Mouse (Mus musculus) cortical plate, adult 2 months (tissue): ENCODE data around the gene Ptprcap.

Experiments used
- CTCF ChIP-seq: fragments of 200-500 bp; IDR thresholded peaks from 2 replicates; pipeline ENCODE4 v1.5.1; 2011; ENCODE audit warnings: mild to moderate bottlenecking, control low read depth, low read length; ENCODE audit not compliant: insufficient read depth; ENCODE audit errors: extremely low read depth
- POLR2A ChIP-seq: fragments of 200-500 bp; IDR thresholded peaks from 2 replicates; pipeline ENCODE4 v1.6.1; 2011; ENCODE audit warnings: mild to moderate bottlenecking, low read length, control low read depth; ENCODE audit not compliant: insufficient read depth; ENCODE audit errors: extremely low read depth

DNA sequence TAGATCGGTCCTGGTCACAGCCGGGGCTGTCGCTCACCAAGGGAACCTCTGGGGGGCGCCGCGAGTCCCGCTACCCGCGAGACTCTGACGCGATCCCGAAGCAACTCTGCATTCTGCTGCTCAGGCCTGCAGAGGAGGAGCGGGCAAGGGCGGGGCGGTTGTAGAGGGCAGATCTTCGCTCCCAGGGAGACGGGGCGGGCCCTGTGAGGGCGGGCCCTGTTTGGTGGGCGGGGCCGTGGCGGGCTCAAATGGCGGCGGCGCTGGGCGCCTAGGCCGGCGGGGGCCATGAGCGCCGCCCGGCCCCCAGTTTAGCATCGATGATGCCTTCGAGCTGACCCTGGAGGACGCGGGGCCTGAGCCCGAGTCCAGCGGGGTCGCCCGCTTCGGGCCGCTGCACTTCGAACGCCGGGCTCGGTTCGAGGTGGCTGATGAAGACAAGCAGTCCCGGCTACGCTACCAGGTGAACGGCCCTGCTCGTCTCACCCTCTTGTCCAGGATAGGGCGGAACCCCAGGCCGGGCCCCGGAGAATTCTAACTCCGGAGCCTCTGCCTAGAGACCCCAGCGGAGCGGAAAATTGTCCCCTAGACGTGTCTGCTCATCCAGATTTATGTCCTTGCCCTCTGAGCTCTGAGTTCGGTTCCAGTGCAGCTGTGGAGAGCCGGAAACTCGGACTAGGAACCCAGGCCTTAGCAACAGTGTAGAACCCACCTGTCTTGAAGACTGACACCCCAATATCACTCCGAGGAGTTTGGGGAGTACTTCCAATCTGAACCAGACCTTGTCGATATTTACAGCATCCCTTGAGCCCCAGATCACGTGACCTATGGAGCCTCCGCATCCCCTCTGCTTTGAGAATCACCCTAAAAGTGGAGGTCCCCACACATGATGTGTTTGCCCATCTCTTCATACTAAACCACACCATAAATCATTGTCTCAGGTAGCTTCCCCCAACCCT is 27.4 kb upstream of the Ptprcap start, which contains the start of gene Aip:
- peak; percentile 32; the same call in 1 of the 2 replicates for TF ChIP-seq CTCF
- TF ChIP-seq POLR2A, result 0 out of 2 replicates have a peak, but pooled peaks have one; percentile 3
